Mouse (Mus musculus): Measurements from ENCODE around the gene Smg1.

DNA sequence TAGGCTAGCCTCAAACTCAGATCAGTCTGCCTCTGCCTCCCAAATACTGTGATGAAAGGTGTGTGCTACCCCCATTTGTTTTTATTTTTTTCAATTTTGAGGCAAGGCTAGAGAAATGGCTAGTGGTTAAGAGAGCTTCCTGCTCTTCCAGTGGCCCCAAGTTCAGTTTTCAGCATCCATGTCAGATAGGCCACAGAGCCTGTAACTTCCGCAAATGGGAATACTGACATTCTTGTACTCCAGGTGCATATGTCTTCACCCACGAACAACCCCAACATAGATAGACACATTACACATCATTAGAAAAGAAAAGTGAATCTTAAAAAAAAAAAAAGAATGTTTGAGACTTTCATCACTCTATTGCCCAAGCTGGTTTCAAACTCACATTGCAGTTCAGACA is 6.1 kb upstream of the Smg1 start:
- TF ChIP-seq GATA1 (IDR thresholded peaks at IDR 0.05; ENCODE audit: borderline replicate concordance, low read length): no peak
- no peak for TF ChIP-seq FLI1 (IDR thresholded peaks at IDR 0.05; ENCODE audit: low read length)

Data from megakaryocyte, embryonic 14.5 days (primary cell).